Mouse (Mus musculus) megakaryocyte, embryonic 14.5 days (primary cell): ENCODE data around the gene AI481877. TPM values are rescaled to one million over a fixed set of nuclear protein-coding genes. Genes with fewer than 3 reads are reported as not detected.

Experiments
- H3K27me3 ChIP-seq: replicated peaks from 2 replicates; pipeline ENCODE3; 2012; ENCODE audit warnings: inconsistent platforms
- H3K36me3 ChIP-seq: replicated peaks from 2 replicates; pipeline ENCODE3; 2012; ENCODE audit warnings: low read length, inconsistent platforms, mixed read lengths
- H3K4me1 ChIP-seq: 2 replicates; pipeline ENCODE4 v1.6.1; 2012; ENCODE audit warnings: inconsistent platforms
- H3K4me3 ChIP-seq: replicated peaks from 2 replicates; pipeline ENCODE3; 2012; ENCODE audit warnings: moderate library complexity, mild to moderate bottlenecking, inconsistent platforms
- H3K9me3 ChIP-seq: 2 replicates; pipeline ENCODE4 v1.6.1; 2012; ENCODE audit warnings: inconsistent platforms
- FLI1 ChIP-seq: IDR thresholded peaks from 2 replicates; pipeline ENCODE4 v1.6.1; 2012; ENCODE audit warnings: low read length, inconsistent platforms, mixed read lengths
- GATA1 ChIP-seq: IDR thresholded peaks from 3 replicates; pipeline ENCODE4 v1.6.1; 2012; ENCODE audit warnings: mixed read lengths, low read length, inconsistent platforms, borderline replicate concordance
- polyA plus RNA-seq: library from polyadenylated mRNA; stranded (reverse); fragments of >175 nt; gene quantifications from 2 replicates; pipeline ENCODE4 v1.2.3, GENCODE M21; 2012; ENCODE audit warnings: low replicate concordance; ENCODE audit not compliant: insufficient read depth

Gene AI481877
- polyA plus RNA-seq, 1 experiment = not detected

- H3K36me3 ChIP-seq = no peaks in the 10 kb centered on the region
- H3K4me1 ChIP-seq = 0 out of 2 replicates have a peak, but pooled peaks cover 2% of the 10 kb centered on the region
- peaks cover 3% of the 10 kb centered on the region; the same call in 1 of the 2 replicates for H3K9me3 ChIP-seq
- peaks cover 10% of the 10 kb centered on the region for H3K27me3 ChIP-seq
- H3K4me3 ChIP-seq = no peak overlapping the region
- TF ChIP-seq FLI1 (no peak), GATA1 (no peak)
Measured at GRCm38 (mm10) chr4:59069276-59069675, 69.5 kb downstream of the AI481877 start.

GRCm38 (mm10) chr4:59062526-59062925 lies 76.3 kb downstream of the AI481877 start:
- no peak overlapping the region for H3K4me3 ChIP-seq
- H3K27me3 ChIP-seq = peaks cover 5% of the 10 kb centered on the region
- no peaks in the 10 kb centered on the region for H3K36me3 ChIP-seq
- TF ChIP-seq GATA1 = no peak
- TF ChIP-seq FLI1 = no peak
- H3K4me1 ChIP-seq = no peaks in the 10 kb centered on the region; the same call in 1 of the 2 replicates
- H3K9me3 ChIP-seq = peaks cover 3% of the 10 kb centered on the region; the same call in 1 of the 2 replicates

GRCm38 (mm10) chr4:59057929-59058328 lies 80.9 kb downstream of the AI481877 start:
- H3K36me3 ChIP-seq = no peaks in the 10 kb centered on the region
- TF ChIP-seq FLI1 (no peak), GATA1 (no peak)
- peaks cover 11% of the 10 kb centered on the region for H3K4me1 ChIP-seq
- H3K9me3 ChIP-seq = no peaks in the 10 kb centered on the region
- H3K27me3 ChIP-seq = peaks cover 9% of the 10 kb centered on the region
- H3K4me3 ChIP-seq = no peak overlapping the region

GRCm38 (mm10) chr4:59051081-59051480 lies 87.7 kb downstream of the AI481877 start:
- no peaks in the 10 kb centered on the region for H3K9me3 ChIP-seq
- H3K27me3 ChIP-seq = peaks cover 5% of the 10 kb centered on the region
- no peaks in the 10 kb centered on the region for H3K36me3 ChIP-seq
- peaks cover 23% of the 10 kb centered on the region for H3K4me1 ChIP-seq
- TF ChIP-seq GATA1 (no peak), FLI1 (no peak)
- peak overlapping the region; percentile 26 for H3K4me3 ChIP-seq

- H3K36me3 ChIP-seq = peaks cover 8% of the 10 kb centered on the region
- TF ChIP-seq FLI1 (no peak), GATA1 (no peak)
- 0 out of 2 replicates have a peak, but pooled peaks cover 3% of the 10 kb centered on the region for H3K9me3 ChIP-seq
- no peaks in the 10 kb centered on the region for H3K27me3 ChIP-seq
- peaks cover 12% of the 10 kb centered on the region for H3K4me1 ChIP-seq
- no peak overlapping the region for H3K4me3 ChIP-seq
Measured at GRCm38 (mm10) chr4:59047222-59047621, 91.6 kb downstream of the AI481877 start.

- Histone ChIP-seq H3K4me3 (no peak overlapping the region), H3K9me3 (0 out of 2 replicates have a peak, but pooled peaks cover 3% of the 10 kb centered on the region), H3K4me1 (peaks cover 15% of the 10 kb centered on the region), H3K27me3 (no peaks in the 10 kb centered on the region), H3K36me3 (peaks cover 41% of the 10 kb centered on the region)
- TF ChIP-seq FLI1 (no peak), GATA1 (no peak)
Measured at GRCm38 (mm10) chr4:59043891-59044290, 94.9 kb downstream of the AI481877 start.

GRCm38 (mm10) chr4:59043074-59043473 lies 95.7 kb downstream of the AI481877 start:
- H3K36me3 ChIP-seq = peaks cover 45% of the 10 kb centered on the region
- TF ChIP-seq GATA1 = no peak
- no peak for TF ChIP-seq FLI1
- 0 out of 2 replicates have a peak, but pooled peaks cover 3% of the 10 kb centered on the region for H3K9me3 ChIP-seq
- H3K4me1 ChIP-seq = peaks cover 13% of the 10 kb centered on the region
- H3K4me3 ChIP-seq = no peak overlapping the region
- no peaks in the 10 kb centered on the region for H3K27me3 ChIP-seq

- H3K9me3 ChIP-seq = 0 out of 2 replicates have a peak, but pooled peaks cover 3% of the 10 kb centered on the region
- peaks cover 48% of the 10 kb centered on the region for H3K36me3 ChIP-seq
- H3K4me3 ChIP-seq = no peak overlapping the region
- no peak for TF ChIP-seq GATA1
- TF ChIP-seq FLI1 = no peak
- H3K27me3 ChIP-seq = no peaks in the 10 kb centered on the region
- H3K4me1 ChIP-seq = peaks cover 34% of the 10 kb centered on the region
Measured at GRCm38 (mm10) chr4:59040397-59041287, 98.1 kb downstream of the AI481877 start.

- TF ChIP-seq FLI1 (no peak), GATA1 (no peak)
Measured at GRCm38 (mm10) chr4:59037525-59037924, 101.3 kb downstream of the AI481877 start.

More at GRCm38 (mm10) chr4:59037525-59037924, 101.3 kb downstream of the AI481877 start:
- no peak overlapping the region for H3K4me3 ChIP-seq
- no peaks in the 10 kb centered on the region for H3K27me3 ChIP-seq
- H3K4me1 ChIP-seq = peaks cover 42% of the 10 kb centered on the region
- no peaks in the 10 kb centered on the region for H3K9me3 ChIP-seq
- H3K36me3 ChIP-seq = peaks cover 41% of the 10 kb centered on the region
